Mouse (Mus musculus) kidney, embryonic 16.5 days (tissue): Measurements from ENCODE around the gene Nt5dc3. TPM values are rescaled to one million over a fixed set of nuclear protein-coding genes. Genes with fewer than 3 reads are reported as not detected.

Experiments used
- ATAC-seq: fragments of 200-750 bp; cut with Nextera tagmentation; 2 replicates; pipeline ENCODE4 v1.8.0; 2017; ENCODE audit warnings: moderate TSS enrichment; ENCODE audit not compliant: low FRiP score, low TSS enrichment
- H3K27ac ChIP-seq: fragments of 300-500 bp; sonication (generic); 2 replicates; pipeline ENCODE4 v1.5.1; 2014; ENCODE audit warnings: low read length
- H3K27me3 ChIP-seq: fragments of 300-500 bp; sonication (generic); 2 replicates; pipeline ENCODE4 v1.6.1; 2014; ENCODE audit warnings: low read length, control low read depth, mixed read lengths; ENCODE audit not compliant: insufficient read depth
- H3K36me3 ChIP-seq: fragments of 300-500 bp; sonication (generic); 2 replicates; pipeline ENCODE4 v1.6.1; 2014; ENCODE audit warnings: low read length, control low read depth, mixed read lengths; ENCODE audit not compliant: insufficient read depth
- H3K4me1 ChIP-seq: fragments of 300-500 bp; sonication (generic); 2 replicates; pipeline ENCODE4 v1.6.1; 2014; ENCODE audit warnings: low read length, control low read depth, mixed read lengths; ENCODE audit not compliant: insufficient read depth
- H3K4me2 ChIP-seq: fragments of 300-500 bp; sonication (generic); replicated peaks from 2 replicates; pipeline ENCODE4 v1.6.1; 2014; ENCODE audit warnings: low read depth, low read length
- H3K4me3 ChIP-seq: fragments of 300-500 bp; sonication (generic); 2 replicates; pipeline ENCODE4 v1.5.1; 2014; ENCODE audit warnings: mild to moderate bottlenecking, low read length
- H3K9ac ChIP-seq: fragments of 300-500 bp; sonication (generic); replicated peaks from 2 replicates; pipeline ENCODE4 v1.6.1; 2014; ENCODE audit warnings: low read length
- H3K9me3 ChIP-seq: fragments of 300-500 bp; sonication (generic); 2 replicates; pipeline ENCODE4 v1.6.1; 2016; ENCODE audit warnings: low read length, control low read depth
- WGBS: fragments of 180-500 bp; shearing (Covaris S2); extraction: QIAGEN DNeasy Blood & Tissue Kit; methylation state at CpG from one replicate; pipeline ENCODE4 v1.1.7; 2014; 5-methylcytosine and 5-hydroxymethylcytosine counted together
- polyA plus RNA-seq: library from polyadenylated mRNA; unstranded; fragments of >200 nt; fragmentation: Nextera tagmentation; extraction: Ambion mirVana; gene quantifications from 2 replicates; pipeline ENCODE4 v1.2.1, GENCODE M21; 2015

The Nt5dc3 gene
- polyA plus RNA-seq, 1 experiment from 2014 or later: 1.4 TPM

- Histone ChIP-seq H3K27me3 (no peaks in the 10 kb centered on the region), H3K9ac (no peak overlapping the region), H3K4me2 (no peak overlapping the region), H3K36me3 (no peaks in the 10 kb centered on the region), H3K4me1 (no peaks in the 10 kb centered on the region), H3K27ac (no peak overlapping the region), H3K9me3 (no peaks in the 10 kb centered on the region), H3K4me3 (no peak overlapping the region)
- 33% methylated on average over 7 of the region's 7 CpGs for WGBS
- ATAC-seq: no peak
Measured at GRCm38 (mm10) chr10:86761722-86762383, 17.0 kb upstream of the Nt5dc3 start.

DNA sequence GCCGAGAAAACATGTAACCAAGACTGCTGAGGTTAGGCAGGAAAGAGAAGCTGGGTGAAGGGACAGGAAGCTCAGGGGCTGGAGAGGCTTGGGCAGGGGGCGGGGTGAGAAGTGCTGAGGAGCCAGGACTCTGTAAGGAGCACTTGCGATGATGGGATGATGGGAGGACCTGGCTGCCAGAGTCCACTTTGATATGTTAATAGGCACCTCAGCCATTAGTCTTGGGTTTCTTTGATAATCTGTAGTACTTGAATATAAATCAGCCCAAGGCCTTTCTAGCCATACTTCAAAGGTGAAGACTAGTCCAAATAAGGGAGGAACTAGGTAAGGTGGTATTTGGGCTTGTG lies 16.4 kb upstream of the Nt5dc3 start:
- H3K4me3 ChIP-seq: no peak overlapping the region
- ATAC-seq: no peak
- H3K9me3 ChIP-seq: no peaks in the 10 kb centered on the region
- H3K27ac ChIP-seq: no peak overlapping the region
- 46% methylated on average over 3 of the region's 3 CpGs for WGBS
- H3K27me3 ChIP-seq: no peaks in the 10 kb centered on the region
- H3K36me3 ChIP-seq: no peaks in the 10 kb centered on the region
- H3K4me1 ChIP-seq: no peaks in the 10 kb centered on the region
- no peak overlapping the region for H3K9ac ChIP-seq
- H3K4me2 ChIP-seq: no peak overlapping the region

GRCm38 (mm10) chr10:86763672-86764071 lies 15.1 kb upstream of the Nt5dc3 start, which contains the start of gene Gm49358:
TSS of gene Gm49358 (plus strand) at chr10:86763972.
- H3K27me3 ChIP-seq: no peaks in the 10 kb centered on the region
- H3K36me3 ChIP-seq: no peaks in the 10 kb centered on the region
- H3K9ac ChIP-seq: no peak within 1 kb of the TSS
- no peak within 1 kb of the TSS for H3K27ac ChIP-seq
- H3K4me1 ChIP-seq: no peaks in the 10 kb centered on the region
- no peak for ATAC-seq
- no peak within 1 kb of the TSS for H3K4me3 ChIP-seq
- WGBS: 79% methylated on average over 5 of the region's 5 CpGs
- H3K9me3 ChIP-seq: no peaks in the 10 kb centered on the region
- no peak within 1 kb of the TSS for H3K4me2 ChIP-seq

DNA sequence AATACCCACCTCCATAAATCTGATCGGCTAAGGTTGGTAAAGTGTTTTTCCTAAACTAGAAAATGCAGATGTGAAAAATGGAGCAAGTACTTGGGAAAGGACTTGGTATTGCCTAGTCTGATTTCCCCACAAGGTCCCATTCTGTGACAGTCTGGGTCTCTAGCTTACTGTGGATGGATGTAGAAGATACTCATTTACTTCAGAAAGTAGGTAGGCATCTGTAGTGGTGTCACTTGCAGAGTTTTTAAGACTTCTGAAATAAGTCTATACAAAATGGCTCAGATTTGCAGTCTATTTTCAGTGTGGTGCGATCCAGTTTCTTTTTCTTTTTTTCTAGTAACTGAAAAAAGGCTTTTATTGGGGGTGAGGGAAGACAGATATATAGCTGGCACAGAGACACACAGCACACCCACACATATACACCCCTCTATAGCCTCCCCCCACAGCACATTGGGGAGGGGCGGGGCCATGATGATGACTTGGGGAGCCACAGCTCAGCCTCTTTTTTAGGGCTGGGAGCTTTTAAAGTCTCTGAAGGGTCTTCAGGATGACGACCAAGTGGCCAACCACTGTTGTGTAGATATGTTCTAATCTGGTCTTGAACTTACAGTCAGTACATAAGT lies 13.3 kb upstream of the Nt5dc3 start:
- no peak for ATAC-seq
- WGBS: 82% methylated on average over 4 of the region's 4 CpGs
- no peaks in the 10 kb centered on the region for H3K36me3 ChIP-seq
- H3K4me2 ChIP-seq: no peak overlapping the region
- H3K27me3 ChIP-seq: no peaks in the 10 kb centered on the region
- H3K9ac ChIP-seq: no peak overlapping the region
- H3K4me1 ChIP-seq: no peaks in the 10 kb centered on the region
- H3K4me3 ChIP-seq: no peak overlapping the region
- H3K27ac ChIP-seq: no peak overlapping the region
- no peaks in the 10 kb centered on the region for H3K9me3 ChIP-seq

DNA sequence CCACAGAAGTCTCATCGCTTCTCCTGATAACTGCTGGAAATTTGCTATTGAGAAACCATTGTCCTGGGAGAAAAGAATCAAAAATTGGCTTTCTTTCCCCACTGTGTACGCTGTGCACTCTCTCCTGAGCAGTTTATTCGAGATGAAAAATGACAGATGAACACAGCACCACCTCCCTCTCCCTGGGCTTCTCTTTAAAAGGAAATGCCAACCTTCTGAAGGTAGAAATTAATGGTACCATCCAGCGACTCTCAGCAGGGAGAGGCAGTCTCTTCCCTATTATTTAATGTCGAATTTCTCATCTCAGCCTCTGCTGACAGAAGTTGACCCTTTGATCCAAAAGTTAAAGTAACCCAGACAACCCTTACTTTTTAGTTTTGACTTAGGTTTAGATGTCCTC lies 9.6 kb upstream of the Nt5dc3 start:
- ATAC-seq: no peak
- no peaks in the 10 kb centered on the region for H3K36me3 ChIP-seq
- no peak overlapping the region for H3K27ac ChIP-seq
- no peaks in the 10 kb centered on the region for H3K27me3 ChIP-seq
- no peak overlapping the region for H3K9ac ChIP-seq
- H3K4me1 ChIP-seq: no peaks in the 10 kb centered on the region
- WGBS: 61% methylated on average over 5 of the region's 5 CpGs
- no peaks in the 10 kb centered on the region for H3K9me3 ChIP-seq
- no peak overlapping the region for H3K4me3 ChIP-seq
- no peak overlapping the region for H3K4me2 ChIP-seq

- Histone ChIP-seq H3K4me3 (no peak overlapping the region), H3K36me3 (no peaks in the 10 kb centered on the region), H3K9me3 (no peaks in the 10 kb centered on the region), H3K4me1 (no peaks in the 10 kb centered on the region), H3K4me2 (no peak overlapping the region), H3K9ac (no peak overlapping the region), H3K27ac (no peak overlapping the region), H3K27me3 (no peaks in the 10 kb centered on the region)
- 0 out of 2 replicates have a peak, but pooled peaks have one; percentile 15 for ATAC-seq
- WGBS: 43% methylated on average over 4 of the region's 4 CpGs
Measured at GRCm38 (mm10) chr10:86769797-86770196, 9.0 kb upstream of the Nt5dc3 start.

- Histone ChIP-seq H3K9ac (no peak overlapping the region), H3K9me3 (no peaks in the 10 kb centered on the region), H3K4me2 (no peak overlapping the region), H3K27ac (peak overlapping the region; percentile 13; the same call in 1 of the 2 replicates), H3K36me3 (no peaks in the 10 kb centered on the region), H3K27me3 (no peaks in the 10 kb centered on the region), H3K4me1 (no peaks in the 10 kb centered on the region), H3K4me3 (no peak overlapping the region)
- ATAC-seq: peak; percentile 36; the same call in 1 of the 2 replicates
- 67% methylated on average over 5 of the region's 5 CpGs for WGBS
Measured at GRCm38 (mm10) chr10:86771701-86772100, 7.1 kb upstream of the Nt5dc3 start.

- Histone ChIP-seq H3K9ac (no peak overlapping the region), H3K4me1 (no peaks in the 10 kb centered on the region), H3K4me2 (no peak overlapping the region), H3K4me3 (no peak overlapping the region), H3K36me3 (no peaks in the 10 kb centered on the region), H3K27me3 (no peaks in the 10 kb centered on the region), H3K9me3 (no peaks in the 10 kb centered on the region), H3K27ac (peak overlapping the region; percentile 13; the same call in 1 of the 2 replicates)
- ATAC-seq: no peak
- 59% methylated on average over 6 of the region's 6 CpGs for WGBS
Measured at GRCm38 (mm10) chr10:86772231-86772631, 6.6 kb upstream of the Nt5dc3 start.

DNA sequence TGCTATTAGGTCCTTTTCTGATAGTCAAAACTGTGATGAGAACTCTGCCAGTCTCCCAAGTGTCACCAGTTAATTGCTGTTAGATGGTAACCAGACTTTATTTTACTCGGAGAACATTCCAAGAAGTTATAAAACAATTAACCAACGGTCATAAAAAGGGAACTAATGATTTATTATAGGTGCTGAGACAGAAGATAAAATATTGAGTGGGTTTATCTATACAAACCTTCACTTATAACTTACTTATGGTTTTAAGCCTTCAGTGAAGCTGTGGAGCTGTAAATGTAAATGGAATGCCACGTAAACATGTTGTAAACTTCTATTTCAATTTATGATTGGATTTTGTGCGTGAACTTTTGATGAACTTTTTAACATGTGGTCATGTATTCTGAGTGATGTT lies 5.4 kb upstream of the Nt5dc3 start:
- no peaks in the 10 kb centered on the region for H3K27me3 ChIP-seq
- no peak overlapping the region for H3K4me2 ChIP-seq
- H3K9me3 ChIP-seq: no peaks in the 10 kb centered on the region
- no peak for ATAC-seq
- no peak overlapping the region for H3K27ac ChIP-seq
- H3K4me3 ChIP-seq: no peak overlapping the region
- peaks cover 6% of the 10 kb centered on the region for H3K4me1 ChIP-seq
- no peak overlapping the region for H3K9ac ChIP-seq
- 28% methylated on average over 4 of the region's 4 CpGs for WGBS
- no peaks in the 10 kb centered on the region for H3K36me3 ChIP-seq

- H3K9me3 ChIP-seq: no peaks in the 10 kb centered on the region
- 0 out of 2 replicates have a peak, but pooled peaks cover 3% of the 10 kb centered on the region for H3K27me3 ChIP-seq
- no peak for ATAC-seq
- no peak overlapping the region for H3K4me2 ChIP-seq
- no peak overlapping the region for H3K4me3 ChIP-seq
- 65% methylated on average over 9 of the region's 9 CpGs for WGBS
- H3K36me3 ChIP-seq: no peaks in the 10 kb centered on the region
- no peak overlapping the region for H3K27ac ChIP-seq
- H3K4me1 ChIP-seq: peaks cover 12% of the 10 kb centered on the region
- H3K9ac ChIP-seq: no peak overlapping the region
Measured at GRCm38 (mm10) chr10:86776281-86776680, 2.5 kb upstream of the Nt5dc3 start.
